Mouse (Mus musculus): ENCODE data around the gene Map2k4.

DNA sequence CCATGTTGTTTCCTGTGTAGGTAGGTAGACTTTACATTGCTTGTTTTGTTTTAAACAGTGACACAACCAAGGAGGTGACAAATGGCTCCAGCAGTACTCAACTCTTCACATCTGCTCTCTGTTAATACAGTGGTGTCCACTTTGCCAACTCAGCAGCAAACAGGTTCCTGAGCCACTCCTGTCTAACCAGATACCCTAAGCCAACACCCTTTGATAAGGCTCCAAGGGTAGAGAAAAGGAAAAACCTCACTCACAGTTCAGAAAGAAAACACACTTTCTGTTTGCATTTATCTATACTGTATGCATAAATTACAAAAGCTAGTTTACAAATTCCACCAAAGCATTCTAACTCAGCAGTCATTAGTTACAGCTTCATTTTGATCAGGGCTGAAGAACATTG, 48.2 kb downstream of the Map2k4 start:
- TF ChIP-seq CTCF (IDR thresholded peaks at IDR 0.05; ENCODE audit: insufficient read depth, low read length): no peak
- TF ChIP-seq POLR2A (IDR thresholded peaks at IDR 0.05; ENCODE audit: borderline replicate concordance, extremely low read depth, low read depth, low read length): no peak

Data from lung, adult 2 months (tissue).